Mouse (Mus musculus): ENCODE results near the gene Adam19. TPM values are rescaled to one million over a fixed set of nuclear protein-coding genes. Genes with fewer than 3 reads are reported as not detected.

Gene Adam19
- polyA plus RNA-seq, 1 experiment from 2014 or later, result 4.5 TPM

DNA sequence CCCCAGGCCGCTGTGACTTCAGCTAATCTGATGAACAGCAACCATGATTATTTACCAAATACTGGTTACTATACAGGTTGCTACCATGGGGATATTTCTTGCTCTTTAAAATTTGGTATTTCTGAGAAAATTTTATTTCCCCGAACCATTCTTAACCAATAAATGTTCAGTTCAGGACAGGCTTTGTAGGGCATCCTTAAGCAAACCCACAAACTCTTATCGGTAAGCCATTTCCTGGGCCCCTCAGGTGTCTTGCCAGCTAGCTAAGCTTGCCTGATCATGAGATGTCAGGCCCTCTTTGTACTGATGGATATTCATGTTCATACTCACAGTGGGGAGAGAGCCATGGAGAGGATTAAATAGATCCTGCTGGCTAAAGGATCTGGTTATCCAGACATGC, 30.7 kb downstream of the Adam19 start:
- WGBS, result 98% methylated on average over 3 of the region's 3 CpGs
- DNase-seq (ENCODE audit: low spot score) (no peak), ATAC-seq (no peak)
- H3K27me3 ChIP-seq (replicated peaks; ENCODE audit: control insufficient read depth, insufficient read depth, low read length), result no peaks in the 10 kb centered on the region
- H3K4me2 ChIP-seq (ENCODE audit: low read length), result no peak overlapping the region
- no peaks in the 10 kb centered on the region for H3K9me3 ChIP-seq (replicated peaks; ENCODE audit: control insufficient read depth, low read length)
- H3K4me3 ChIP-seq (ENCODE audit: low read depth, low read length), result no peak overlapping the region
- H3K27ac ChIP-seq (ENCODE audit: low read depth, low read length), result no peak overlapping the region
- H3K36me3 ChIP-seq (ENCODE audit: control insufficient read depth, insufficient read depth, low read length), result no peaks in the 10 kb centered on the region
- H3K9ac ChIP-seq (ENCODE audit: low read length), result no peak overlapping the region
- no peaks in the 10 kb centered on the region for H3K4me1 ChIP-seq (ENCODE audit: control insufficient read depth, insufficient read depth, low read length)

DNA sequence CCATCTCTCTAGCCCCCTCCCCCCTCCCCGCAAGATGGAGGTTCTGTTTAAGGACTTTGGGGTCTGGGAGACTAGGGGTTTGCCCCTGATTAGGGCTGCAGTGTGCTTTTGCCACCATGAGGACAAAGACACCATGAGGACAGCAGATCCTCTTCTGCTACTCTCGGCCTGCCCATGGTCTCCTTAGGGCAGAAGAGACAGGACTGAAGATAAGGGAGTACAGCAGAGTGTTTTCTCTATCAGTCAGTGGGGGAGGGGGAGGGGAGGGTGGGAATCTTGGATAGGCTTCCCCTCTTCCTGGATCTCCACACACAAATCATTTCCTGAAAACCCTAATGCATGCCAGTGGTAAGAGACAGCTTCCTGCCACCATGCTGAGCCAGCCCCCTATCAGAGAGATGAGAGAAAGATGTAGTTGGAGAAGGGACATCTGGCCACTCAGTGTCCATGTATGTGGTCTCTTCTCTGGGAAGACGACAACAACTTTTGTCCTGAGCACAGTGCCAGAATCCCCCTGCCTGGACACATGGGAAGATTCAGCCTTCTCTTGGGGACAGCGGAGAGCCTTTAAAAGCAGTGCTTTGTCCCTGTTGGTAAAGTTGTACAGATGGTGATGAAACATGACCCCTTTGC, 33.4 kb downstream of the Adam19 start:
- ATAC-seq (no peak), DNase-seq (ENCODE audit: low spot score) (no peak)
- WGBS, result 86% methylated on average over 4 of the region's 4 CpGs
- H3K4me1 ChIP-seq (ENCODE audit: control insufficient read depth, insufficient read depth, low read length), result no peaks in the 10 kb centered on the region
- no peak overlapping the region for H3K4me2 ChIP-seq (ENCODE audit: low read length)
- H3K9me3 ChIP-seq (replicated peaks; ENCODE audit: control insufficient read depth, low read length), result no peaks in the 10 kb centered on the region
- H3K9ac ChIP-seq (ENCODE audit: low read length), result no peak overlapping the region
- 0 out of 2 replicates have a peak, but pooled peaks cover 2% of the 10 kb centered on the region for H3K36me3 ChIP-seq (ENCODE audit: control insufficient read depth, insufficient read depth, low read length)
- H3K27ac ChIP-seq (ENCODE audit: low read depth, low read length), result no peak overlapping the region
- no peaks in the 10 kb centered on the region for H3K27me3 ChIP-seq (replicated peaks; ENCODE audit: control insufficient read depth, insufficient read depth, low read length)
- H3K4me3 ChIP-seq (ENCODE audit: low read depth, low read length), result no peak overlapping the region

- no peaks in the 10 kb centered on the region for H3K9me3 ChIP-seq (replicated peaks; ENCODE audit: control insufficient read depth, low read length)
- no peaks in the 10 kb centered on the region for H3K27me3 ChIP-seq (replicated peaks; ENCODE audit: control insufficient read depth, insufficient read depth, low read length)
- H3K4me3 ChIP-seq (ENCODE audit: low read depth, low read length), result no peak overlapping the region
- ATAC-seq, result no peak
- no peaks in the 10 kb centered on the region for H3K4me1 ChIP-seq (ENCODE audit: control insufficient read depth, insufficient read depth, low read length)
- no peak overlapping the region for H3K9ac ChIP-seq (ENCODE audit: low read length)
- no peak overlapping the region for H3K4me2 ChIP-seq (ENCODE audit: low read length)
- no peak for DNase-seq (ENCODE audit: low spot score)
- no peak overlapping the region for H3K27ac ChIP-seq (ENCODE audit: low read depth, low read length)
- WGBS, result 90% methylated on average over 10 of the region's 10 CpGs
- H3K36me3 ChIP-seq (ENCODE audit: control insufficient read depth, insufficient read depth, low read length), result 0 out of 2 replicates have a peak, but pooled peaks cover 2% of the 10 kb centered on the region
Measured at GRCm38 (mm10) chr11:46090036-46090725, 34.4 kb downstream of the Adam19 start.

GRCm38 (mm10) chr11:46090951-46091667, 35.3 kb downstream of the Adam19 start:
- Histone ChIP-seq H3K4me1 (ENCODE audit: control insufficient read depth, insufficient read depth, low read length) (no peaks in the 10 kb centered on the region), H3K27ac (ENCODE audit: low read depth, low read length) (no peak overlapping the region), H3K9ac (ENCODE audit: low read length) (no peak overlapping the region), H3K4me2 (ENCODE audit: low read length) (no peak overlapping the region), H3K9me3 (replicated peaks; ENCODE audit: control insufficient read depth, low read length) (no peaks in the 10 kb centered on the region), H3K27me3 (replicated peaks; ENCODE audit: control insufficient read depth, insufficient read depth, low read length) (no peaks in the 10 kb centered on the region), H3K36me3 (ENCODE audit: control insufficient read depth, insufficient read depth, low read length) (peaks cover 2% of the 10 kb centered on the region; the same call in 1 of the 2 replicates), H3K4me3 (ENCODE audit: low read depth, low read length) (no peak overlapping the region)
- DNase-seq (ENCODE audit: low spot score) (no peak), ATAC-seq (no peak)
- 60% methylated on average over 10 of the region's 10 CpGs for WGBS

GRCm38 (mm10) chr11:46092121-46092520, 36.3 kb downstream of the Adam19 start:
- no peak overlapping the region for H3K27ac ChIP-seq (ENCODE audit: low read depth, low read length)
- ATAC-seq, result no peak
- WGBS, result 87% methylated on average over 4 of the region's 4 CpGs

GRCm38 (mm10) chr11:46095477-46096264, 39.9 kb downstream of the Adam19 start:
- no peak overlapping the region for H3K9ac ChIP-seq (ENCODE audit: low read length)
- WGBS, result 74% methylated on average over 9 of the region's 9 CpGs
- ATAC-seq, result no peak
- peaks cover 2% of the 10 kb centered on the region; the same call in 1 of the 2 replicates for H3K36me3 ChIP-seq (ENCODE audit: control insufficient read depth, insufficient read depth, low read length)
- H3K4me3 ChIP-seq (ENCODE audit: low read depth, low read length), result no peak overlapping the region
- H3K4me2 ChIP-seq (ENCODE audit: low read length), result no peak overlapping the region
- H3K4me1 ChIP-seq (ENCODE audit: control insufficient read depth, insufficient read depth, low read length), result no peaks in the 10 kb centered on the region
- no peak for DNase-seq (ENCODE audit: low spot score)
- no peak overlapping the region for H3K27ac ChIP-seq (ENCODE audit: low read depth, low read length)
- no peaks in the 10 kb centered on the region for H3K9me3 ChIP-seq (replicated peaks; ENCODE audit: control insufficient read depth, low read length)
- H3K27me3 ChIP-seq (replicated peaks; ENCODE audit: control insufficient read depth, insufficient read depth, low read length), result no peaks in the 10 kb centered on the region

More at GRCm38 (mm10) chr11:46092121-46092520, 36.3 kb downstream of the Adam19 start:
- Histone ChIP-seq H3K4me3 (ENCODE audit: low read depth, low read length) (no peak overlapping the region), H3K9me3 (replicated peaks; ENCODE audit: control insufficient read depth, low read length) (no peaks in the 10 kb centered on the region), H3K36me3 (ENCODE audit: control insufficient read depth, insufficient read depth, low read length) (peaks cover 2% of the 10 kb centered on the region; the same call in 1 of the 2 replicates), H3K9ac (ENCODE audit: low read length) (no peak overlapping the region), H3K4me2 (ENCODE audit: low read length) (no peak overlapping the region), H3K27me3 (replicated peaks; ENCODE audit: control insufficient read depth, insufficient read depth, low read length) (no peaks in the 10 kb centered on the region), H3K4me1 (ENCODE audit: control insufficient read depth, insufficient read depth, low read length) (no peaks in the 10 kb centered on the region)
- no peak for DNase-seq (ENCODE audit: low spot score)

- WGBS, result 91% methylated on average over 6 of the region's 6 CpGs
- Histone ChIP-seq H3K36me3 (ENCODE audit: control insufficient read depth, insufficient read depth, low read length) (peaks cover 2% of the 10 kb centered on the region; the same call in 1 of the 2 replicates), H3K27ac (ENCODE audit: low read depth, low read length) (no peak overlapping the region), H3K27me3 (replicated peaks; ENCODE audit: control insufficient read depth, insufficient read depth, low read length) (no peaks in the 10 kb centered on the region), H3K4me2 (ENCODE audit: low read length) (no peak overlapping the region), H3K4me3 (ENCODE audit: low read depth, low read length) (no peak overlapping the region), H3K9me3 (replicated peaks; ENCODE audit: control insufficient read depth, low read length) (no peaks in the 10 kb centered on the region), H3K4me1 (ENCODE audit: control insufficient read depth, insufficient read depth, low read length) (no peaks in the 10 kb centered on the region), H3K9ac (ENCODE audit: low read length) (no peak overlapping the region)
- ATAC-seq (no peak), DNase-seq (ENCODE audit: low spot score) (no peak)
Measured at GRCm38 (mm10) chr11:46096265-46096649, 40.5 kb downstream of the Adam19 start.

DNA sequence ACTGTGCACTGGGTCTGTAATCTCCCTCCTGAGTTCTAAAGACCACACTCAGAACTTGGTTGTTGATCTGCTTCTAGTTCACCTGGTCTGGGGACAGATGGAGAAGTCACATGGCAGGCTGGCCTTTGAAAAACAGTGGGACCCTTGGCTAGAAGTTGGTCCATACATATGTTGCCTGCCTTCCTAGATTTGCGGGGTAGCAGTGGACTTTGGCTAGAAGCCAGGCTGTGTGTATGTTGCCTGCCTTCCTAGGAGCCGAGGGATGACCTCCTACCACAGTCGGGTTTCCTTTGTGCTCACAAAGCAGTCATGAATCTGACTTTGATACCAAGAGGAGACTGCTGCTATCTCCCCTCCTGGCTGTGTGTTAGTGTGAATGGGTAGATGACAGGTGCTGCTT, 41.3 kb downstream of the Adam19 start:
- WGBS, result 83% methylated on average over 3 of the region's 3 CpGs
- H3K4me2 ChIP-seq (ENCODE audit: low read length), result no peak overlapping the region
- H3K4me3 ChIP-seq (ENCODE audit: low read depth, low read length), result no peak overlapping the region
- peaks cover 2% of the 10 kb centered on the region; the same call in 1 of the 2 replicates for H3K36me3 ChIP-seq (ENCODE audit: control insufficient read depth, insufficient read depth, low read length)
- DNase-seq (ENCODE audit: low spot score) (no peak), ATAC-seq (no peak)
- H3K9ac ChIP-seq (ENCODE audit: low read length), result no peak overlapping the region
- H3K9me3 ChIP-seq (replicated peaks; ENCODE audit: control insufficient read depth, low read length), result no peaks in the 10 kb centered on the region
- H3K4me1 ChIP-seq (ENCODE audit: control insufficient read depth, insufficient read depth, low read length), result no peaks in the 10 kb centered on the region
- H3K27ac ChIP-seq (ENCODE audit: low read depth, low read length), result no peak overlapping the region
- no peaks in the 10 kb centered on the region for H3K27me3 ChIP-seq (replicated peaks; ENCODE audit: control insufficient read depth, insufficient read depth, low read length)
